Mouse (Mus musculus) ovary, postnatal 36 days (tissue): ENCODE measurements at regions not wholly inside any gene's neighbourhood (a gene's known extent, or its start where the extent isn't known, plus 50 kb on each side); places are given as distances from the start of the nearest gene placed in this dataset.

Experiments used
- DNase-seq: peaks from one replicate; pipeline ENCODE4 v3.0.0; 2022; ENCODE audit warnings: low spot score, mixed read lengths

DNA sequence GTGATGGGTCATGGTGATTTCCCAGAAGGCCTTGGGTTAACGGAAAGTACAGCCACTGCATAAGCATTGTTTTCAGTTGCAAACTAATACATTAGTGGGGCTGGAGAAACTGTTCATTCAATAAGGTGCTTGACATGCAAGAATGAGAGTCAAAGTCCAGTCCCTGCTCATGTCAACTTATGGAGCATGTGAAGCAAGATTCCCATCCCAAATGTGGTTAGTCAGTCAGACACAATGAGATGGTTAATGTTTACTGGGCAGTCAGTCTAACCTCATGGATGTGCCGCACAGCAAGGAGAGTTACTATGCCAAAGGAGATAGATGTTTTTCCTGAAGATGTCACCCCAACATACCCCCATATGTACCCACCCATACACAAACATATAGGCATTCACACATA lies 993.8 kb upstream of the Jmjd1c start:
- no peak for DNase-seq

DNA sequence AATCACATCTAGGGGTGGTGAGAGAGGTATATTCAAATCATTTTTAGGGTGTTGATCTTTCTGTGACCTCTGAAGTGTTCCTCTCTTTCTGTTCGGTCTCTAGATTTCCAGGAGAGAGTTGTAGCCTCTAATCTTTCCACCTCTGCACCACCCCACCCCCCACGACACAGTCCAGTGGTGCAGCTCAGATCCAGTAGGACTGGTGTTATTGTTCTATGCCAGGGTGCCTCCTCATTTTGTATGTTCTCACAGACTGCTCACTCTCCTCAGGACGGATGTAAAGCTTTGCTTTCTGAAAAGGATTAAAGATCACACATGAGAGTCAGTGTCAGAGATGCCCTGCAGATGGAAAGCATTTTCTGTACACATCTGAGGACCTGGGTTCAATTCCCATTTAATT lies 964.6 kb upstream of the Jmjd1c start:
- DNase-seq: no peak

GRCm38 (mm10) chr10:66132025-66132424 lies 963.9 kb upstream of the Jmjd1c start:
- DNase-seq: no peak

DNA sequence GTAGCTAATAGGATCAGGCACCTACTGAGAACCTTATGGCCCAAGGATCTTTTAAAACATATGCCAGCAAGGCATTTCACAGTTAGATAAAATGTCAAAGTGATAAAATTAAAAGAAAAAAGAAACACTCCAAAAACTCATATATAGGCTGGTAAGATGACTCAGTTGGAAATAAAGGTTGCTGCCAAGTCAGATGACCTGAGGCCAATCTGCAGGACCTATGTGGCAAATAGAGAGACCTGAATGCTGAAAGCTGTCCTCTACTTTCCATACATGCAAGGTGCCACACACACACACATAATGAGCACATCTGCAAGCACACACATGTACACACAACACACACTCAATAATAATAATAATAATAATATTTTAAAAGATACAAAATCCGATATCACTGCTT lies 953.5 kb upstream of the Jmjd1c start:
- DNase-seq: no peak

GRCm38 (mm10) chr10:66142910-66143309 lies 953.0 kb upstream of the Jmjd1c start:
- DNase-seq: no peak

- no peak for DNase-seq
Measured at GRCm38 (mm10) chr10:66150966-66151365, 945.0 kb upstream of the Jmjd1c start.

GRCm38 (mm10) chr10:66152777-66153176 lies 943.1 kb upstream of the Jmjd1c start:
- DNase-seq: no peak

DNA sequence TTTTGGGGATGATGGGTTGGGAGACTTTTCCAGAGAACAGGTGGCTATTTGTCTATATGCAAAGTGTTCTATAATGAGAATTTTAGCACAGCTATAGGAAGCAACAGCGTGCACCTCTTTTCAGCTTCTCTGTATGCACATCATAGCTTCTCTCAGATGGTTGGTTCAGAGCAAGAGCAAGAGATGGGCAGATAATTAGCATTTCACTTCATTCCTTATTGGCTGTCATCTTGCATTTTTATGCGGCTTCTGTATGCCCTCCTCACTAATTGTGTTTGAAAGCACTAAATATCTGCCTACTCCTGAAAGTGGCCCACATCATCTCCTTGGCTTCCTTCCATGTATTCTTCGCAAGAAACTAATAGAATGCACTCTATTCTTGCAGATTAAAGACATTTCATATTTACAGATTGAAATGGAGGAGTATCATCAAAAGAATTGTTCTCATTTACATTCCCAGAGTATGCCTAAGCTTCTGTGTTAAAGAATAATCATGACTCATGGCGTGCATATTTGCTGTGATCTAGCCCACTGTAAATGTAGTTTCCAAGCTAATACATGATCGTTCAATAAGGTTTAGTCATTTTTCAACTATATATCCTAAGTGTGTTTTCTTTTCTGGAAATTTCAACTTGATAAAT lies 934.9 kb upstream of the Jmjd1c start:
- DNase-seq: no peak

DNA sequence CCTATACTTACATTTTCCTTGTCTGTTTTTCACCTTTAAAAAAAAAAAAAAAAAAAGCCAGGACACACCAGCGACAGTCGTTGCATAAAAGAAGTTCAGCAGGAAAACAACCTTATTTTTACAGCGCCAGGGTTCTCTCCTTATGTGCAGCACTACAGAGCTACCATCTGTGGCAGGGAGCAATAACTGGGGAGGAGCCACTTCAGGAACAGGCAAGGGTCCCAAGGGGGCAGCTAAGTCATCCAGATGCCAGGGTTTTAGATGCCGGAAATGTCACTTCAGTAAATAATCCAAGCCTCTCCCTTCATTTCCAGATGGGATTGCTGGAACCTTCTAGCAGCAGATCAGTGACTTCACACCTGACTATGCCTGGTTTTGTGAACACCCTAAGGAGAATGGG lies 923.1 kb upstream of the Jmjd1c start:
- no peak for DNase-seq

- DNase-seq: no peak
Measured at GRCm38 (mm10) chr10:66177318-66177717, 918.6 kb upstream of the Jmjd1c start.

GRCm38 (mm10) chr10:66181231-66181630 lies 914.7 kb upstream of the Jmjd1c start:
- DNase-seq: no peak

- no peak for DNase-seq
Measured at GRCm38 (mm10) chr10:66183069-66183468, 912.9 kb upstream of the Jmjd1c start.

DNA sequence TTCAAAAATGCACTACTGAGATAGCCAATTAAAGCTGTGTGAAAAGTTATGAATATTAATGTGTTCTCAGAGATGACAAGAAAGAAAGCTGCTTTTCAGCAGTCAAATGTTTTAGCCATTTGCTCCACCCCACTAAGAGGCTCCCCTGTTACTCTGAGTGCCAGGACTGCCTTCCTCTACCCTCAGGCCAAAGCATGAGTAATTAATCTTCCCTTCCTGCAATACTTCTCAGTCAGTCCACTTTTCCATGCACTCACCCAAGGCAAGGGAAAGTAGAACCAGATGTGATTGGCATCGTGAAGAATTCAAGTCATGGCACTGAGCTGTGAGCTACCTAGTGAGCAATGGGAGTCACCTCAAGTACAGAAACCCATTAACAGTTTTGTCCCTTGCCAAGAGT lies 908.9 kb upstream of the Jmjd1c start:
- no peak for DNase-seq

DNA sequence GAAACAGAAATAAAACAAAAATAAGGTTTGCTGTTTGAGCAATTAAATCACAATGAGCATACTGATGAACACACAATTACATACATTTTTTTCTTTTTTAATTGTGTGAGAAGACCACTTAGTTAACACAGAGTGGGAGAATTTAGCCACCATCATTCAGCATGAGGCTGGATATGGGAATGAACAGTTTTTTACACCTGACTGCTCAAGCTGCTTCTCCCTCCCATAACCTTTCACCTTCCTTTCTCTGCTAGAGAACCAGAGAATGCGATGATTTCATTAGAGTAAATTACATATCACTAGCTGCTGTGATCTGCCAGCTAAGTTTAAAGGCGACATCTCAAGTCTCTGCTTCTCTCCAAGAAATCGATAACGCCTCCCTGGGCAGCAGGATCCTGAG lies 894.8 kb upstream of the Jmjd1c start:
- no peak for DNase-seq

DNA sequence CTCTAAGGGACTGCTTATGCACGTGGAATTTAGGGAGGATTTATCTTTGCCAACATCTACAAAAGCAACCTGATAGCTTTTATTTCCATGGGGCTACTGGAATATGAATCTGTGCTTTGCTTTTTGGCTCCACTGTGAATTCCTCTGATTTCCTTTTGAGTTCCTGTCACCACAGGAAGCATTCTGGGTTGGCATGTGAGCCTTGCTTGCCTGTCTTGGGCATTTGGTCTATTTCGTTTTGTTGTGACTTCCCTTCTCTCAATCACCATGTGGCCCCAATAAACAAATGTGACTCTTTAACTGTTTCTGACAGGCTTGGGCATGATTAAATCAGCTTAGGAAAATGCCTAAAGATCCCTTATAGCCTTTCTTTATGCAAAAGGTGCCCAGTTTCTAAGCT lies 867.8 kb upstream of the Jmjd1c start:
- no peak for DNase-seq

DNA sequence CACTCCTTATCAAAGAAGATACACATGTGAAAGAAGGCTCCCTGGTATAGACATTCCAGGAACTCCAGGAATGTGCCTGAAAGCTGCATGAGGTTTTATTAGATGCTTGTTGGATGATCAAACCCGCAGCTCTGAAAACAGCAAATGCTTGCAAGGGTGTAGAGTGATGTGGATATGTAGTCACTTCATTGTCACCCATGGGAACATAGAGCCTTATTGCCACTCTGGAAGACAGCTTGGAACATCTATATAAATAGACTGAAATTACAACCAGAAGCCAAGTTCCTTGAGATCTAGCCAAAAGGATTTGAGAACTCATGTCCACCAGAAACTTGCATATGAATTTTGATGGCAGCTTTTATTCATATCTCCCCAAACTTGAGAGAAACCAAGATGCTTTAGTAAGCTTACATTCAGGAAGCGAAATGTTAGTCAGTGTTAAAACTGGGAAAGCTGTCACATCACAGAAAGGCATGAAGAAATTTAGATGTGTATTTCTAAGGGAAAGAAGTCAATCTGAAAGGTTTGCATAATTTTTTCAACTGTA lies 861.5 kb upstream of the Jmjd1c start:
- no peak for DNase-seq

DNA sequence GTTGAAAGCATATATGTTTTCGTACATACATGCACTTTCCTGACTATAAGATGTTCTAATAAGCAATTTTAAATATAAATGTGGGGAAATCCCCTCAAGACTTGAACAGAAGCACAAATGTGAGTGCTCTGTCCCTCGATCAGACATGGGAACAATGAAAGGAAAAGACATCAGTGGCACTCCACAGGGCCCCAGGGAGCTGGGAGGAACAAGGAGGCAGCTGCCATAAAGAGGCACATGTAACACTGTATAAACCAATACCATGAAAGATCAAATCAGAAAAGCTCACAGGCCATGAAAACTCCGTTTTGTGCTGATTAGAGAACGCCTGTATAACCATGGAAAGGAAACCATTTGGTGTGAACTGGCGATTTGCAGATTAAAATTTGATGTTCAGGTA lies 839.5 kb upstream of the Jmjd1c start:
- no peak for DNase-seq

DNA sequence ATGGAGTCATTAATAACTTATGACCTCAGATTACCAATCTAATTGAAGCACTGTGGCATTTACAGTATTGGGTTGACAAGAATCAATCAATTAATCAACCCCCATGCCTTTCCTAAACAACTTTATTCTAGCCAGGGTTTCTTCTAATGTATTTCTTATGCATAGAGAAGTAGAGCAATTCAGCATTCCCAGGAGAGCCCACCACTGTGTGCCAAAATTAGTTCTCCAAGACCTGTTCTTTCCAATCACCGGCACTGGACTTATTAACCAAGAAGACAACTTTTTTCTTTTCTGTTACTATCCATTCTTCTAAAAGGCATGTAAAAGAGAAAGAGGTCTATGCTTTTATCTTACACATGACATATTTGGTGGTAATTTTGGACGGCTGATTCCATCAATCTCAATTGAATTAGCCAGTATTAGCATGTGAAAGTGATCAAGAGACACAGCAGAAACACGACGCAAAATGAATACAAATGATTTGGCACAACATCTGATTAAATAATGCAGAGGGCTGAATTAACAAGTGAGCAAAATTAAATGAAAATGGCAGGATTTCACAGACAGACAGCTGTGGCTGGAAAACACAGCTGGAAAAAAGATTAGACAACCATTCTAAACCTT lies 825.2 kb upstream of the Jmjd1c start:
- DNase-seq: no peak

- DNase-seq: no peak
Measured at GRCm38 (mm10) chr10:66295628-66296027, 800.3 kb upstream of the Jmjd1c start.

- DNase-seq: no peak
Measured at GRCm38 (mm10) chr10:66303235-66303780, 792.6 kb upstream of the Jmjd1c start.

DNA sequence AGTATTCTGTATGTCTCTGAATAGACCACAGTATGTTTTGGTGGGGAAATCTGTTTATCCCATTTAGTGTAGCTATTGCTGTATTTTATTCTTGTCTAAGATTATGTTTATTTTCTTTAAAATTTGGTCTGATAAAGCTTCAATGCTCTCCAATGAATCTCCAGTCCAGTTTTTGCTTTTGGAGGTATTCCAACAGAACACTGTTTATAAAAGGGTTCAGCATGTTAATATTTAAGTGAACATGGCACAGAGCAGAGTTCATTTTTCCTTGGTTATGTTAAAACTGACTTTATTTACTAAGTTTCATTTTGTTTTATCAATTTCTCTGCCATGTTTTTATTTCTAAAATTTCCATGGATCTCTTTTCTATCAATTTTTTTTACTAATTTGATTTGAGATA lies 791.0 kb upstream of the Jmjd1c start:
- no peak for DNase-seq

DNA sequence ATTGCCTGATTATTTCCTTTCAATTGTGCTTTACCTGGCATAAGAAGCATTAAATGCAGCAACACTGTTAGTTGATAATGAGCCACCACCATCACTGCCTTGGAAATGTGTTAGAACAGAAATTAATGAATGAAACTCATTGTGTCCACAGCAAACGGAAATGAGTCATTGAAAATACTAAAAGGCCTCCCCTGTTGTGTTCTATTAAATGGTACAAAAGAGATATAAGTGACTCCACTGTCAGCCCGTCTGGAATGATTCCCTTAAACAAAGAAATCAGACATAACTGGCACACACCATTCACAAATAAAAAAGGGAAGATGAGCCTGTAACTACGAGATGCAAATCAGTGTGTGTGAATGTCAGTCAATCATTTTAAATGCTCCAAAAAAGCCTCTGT lies 764.8 kb upstream of the Jmjd1c start:
- no peak for DNase-seq

DNA sequence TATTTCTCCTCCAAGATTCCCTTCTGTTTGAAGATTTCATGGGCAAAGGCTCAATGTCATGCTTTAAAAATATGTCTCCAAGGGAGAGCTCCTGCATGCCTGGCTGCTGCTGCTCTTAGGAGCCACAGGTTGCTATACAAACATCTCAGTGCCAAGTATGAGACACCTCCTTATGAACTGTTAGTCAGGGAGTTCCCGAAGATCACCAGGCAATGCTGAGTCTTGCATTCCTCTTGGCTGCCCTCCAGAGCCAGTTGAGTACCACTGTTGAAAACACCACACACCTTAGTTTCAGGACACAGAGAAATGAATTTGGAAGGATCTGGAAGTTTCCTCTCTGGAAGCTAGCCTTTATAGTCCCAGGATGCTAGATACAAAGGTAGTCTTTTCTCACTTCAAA lies 757.9 kb upstream of the Jmjd1c start:
- no peak for DNase-seq
